Mouse (Mus musculus): ENCODE measurements around the gene Olfr1385.
"Not testable (repeated sequence)": the region's sequence is repeated elsewhere in the genome, so short reads cannot be mapped to it uniquely, and the experiment has no call there.

Olfr1385 gene

GRCm38 (mm10) chr11:49488770-49489169, at the start of gene Olfr1385:
Olfr1385 (plus strand) TSS chr11:49489070.
- DNase-seq, result not testable (repeated sequence)

DNA sequence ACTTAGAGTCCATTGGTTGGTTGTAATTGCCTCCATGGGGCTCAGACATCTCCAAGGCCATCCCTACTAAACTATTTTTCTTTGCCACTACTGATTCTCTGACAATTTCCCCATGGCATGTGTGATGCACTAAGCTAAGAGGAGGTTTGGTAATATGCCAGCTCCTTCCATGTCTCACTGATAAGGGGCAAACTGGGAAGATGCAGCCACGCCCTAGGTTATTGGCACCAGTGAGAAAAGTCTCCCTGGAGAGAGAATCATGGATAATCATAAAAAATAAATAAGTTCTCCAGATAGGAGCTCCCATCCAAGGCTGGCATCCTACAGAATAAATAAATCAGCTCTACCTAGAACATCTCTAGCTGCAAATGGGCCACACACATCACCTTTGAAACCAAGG, 33.8 kb upstream of the Olfr1385 start, which contains the start of gene Olfr1387:
Olfr1387 (plus strand) TSS at position 301 of the 400 bp plus-strand sequence.
- DNase-seq, result no peak

DNA sequence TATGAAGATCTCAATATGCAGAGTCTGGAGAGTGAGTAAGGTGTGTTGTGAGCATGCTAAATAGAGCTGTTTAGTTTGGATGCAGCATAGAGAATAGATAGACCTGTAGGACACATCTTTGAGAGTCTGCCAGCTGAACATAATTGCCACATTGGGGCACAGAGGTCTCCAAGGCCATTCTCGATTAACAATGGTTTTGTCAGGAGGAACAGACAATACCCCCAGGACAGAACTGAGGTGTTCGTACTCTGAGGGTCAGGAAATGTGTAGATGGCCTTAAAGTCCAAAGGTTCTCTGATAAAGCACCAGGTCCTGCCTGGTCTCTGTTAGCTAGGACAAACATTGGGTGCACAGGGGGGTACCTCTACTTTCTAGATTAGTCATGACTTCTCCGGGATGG, 24.1 kb upstream of the Olfr1385 start, which contains the start of gene Olfr1386:
Olfr1386 (plus strand) TSS at position 301 of the 400 bp plus-strand sequence.
- not testable (repeated sequence) for DNase-seq

DNA sequence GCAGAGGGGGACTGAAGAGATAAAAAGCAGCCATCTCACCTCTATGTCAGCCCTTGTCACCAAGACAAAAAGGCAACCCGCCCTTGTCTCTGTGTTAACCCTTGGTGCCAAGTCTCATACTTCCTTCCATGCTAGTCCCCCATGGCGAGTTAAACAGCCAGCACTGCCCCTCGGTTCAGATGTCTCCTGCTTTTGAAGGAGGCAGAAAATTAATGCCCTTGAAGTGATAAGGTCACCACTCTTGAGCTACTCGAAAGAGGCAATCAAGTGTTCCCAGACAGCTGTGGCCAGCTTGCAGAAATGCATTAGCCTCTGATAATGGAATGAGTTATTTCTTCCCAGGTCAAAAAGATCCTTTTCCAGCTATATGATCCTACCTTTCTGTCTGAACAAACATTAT, 2.9 kb upstream of the Olfr1385 start:
- no peak for DNase-seq

GRCm38 (mm10) chr11:49518086-49518485, 29.2 kb downstream of the Olfr1385 start:
- no peak for DNase-seq

- no peak for DNase-seq
Observed at GRCm38 (mm10) chr11:49519348-49519747, 30.5 kb downstream of the Olfr1385 start, which contains the start of gene Olfr1383. Olfr1383 (plus strand) TSS chr11:49519648.

DNA sequence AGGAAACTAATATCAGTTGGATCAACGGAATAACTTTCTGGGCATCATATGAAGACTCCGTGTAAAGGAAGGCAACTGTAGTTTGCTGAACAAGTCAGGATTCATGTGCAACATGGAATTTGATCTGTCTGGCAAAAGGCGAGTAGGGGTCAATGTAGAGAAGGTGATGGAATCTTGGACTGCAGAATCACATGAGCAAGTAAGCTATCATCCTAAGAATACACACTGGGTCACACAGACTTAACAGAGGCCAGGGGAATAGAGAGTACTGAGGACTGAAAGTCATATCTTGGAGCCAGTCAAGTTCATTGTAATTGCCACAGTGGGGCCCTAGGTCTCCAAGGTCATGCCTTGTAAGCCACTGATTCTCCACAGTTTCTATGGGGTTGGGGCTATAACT, 39.1 kb downstream of the Olfr1385 start, which contains the start of gene Olfr1382:
Olfr1382 (plus strand) TSS at position 301 of the 400 bp plus-strand sequence.
- DNase-seq, result no peak

DNA sequence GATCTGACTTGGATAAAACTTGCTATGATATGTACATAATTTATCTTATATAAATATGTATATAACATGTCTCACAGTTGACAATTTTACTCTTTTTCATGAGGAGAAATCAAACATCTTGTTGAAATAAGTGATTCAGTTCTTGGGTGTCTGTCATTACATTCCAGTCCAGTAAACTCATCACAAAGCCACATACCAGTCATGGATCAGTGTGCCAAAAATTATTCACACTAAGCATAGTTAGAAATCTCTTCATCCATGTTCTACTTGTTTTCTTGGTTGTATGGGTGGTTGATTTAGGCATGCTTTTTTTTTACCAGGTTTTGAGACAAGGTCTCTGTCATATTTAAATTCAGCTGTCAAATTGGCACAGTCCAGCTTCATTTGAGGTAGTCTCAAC, 43.9 kb downstream of the Olfr1385 start:
- DNase-seq, result no peak

DNA sequence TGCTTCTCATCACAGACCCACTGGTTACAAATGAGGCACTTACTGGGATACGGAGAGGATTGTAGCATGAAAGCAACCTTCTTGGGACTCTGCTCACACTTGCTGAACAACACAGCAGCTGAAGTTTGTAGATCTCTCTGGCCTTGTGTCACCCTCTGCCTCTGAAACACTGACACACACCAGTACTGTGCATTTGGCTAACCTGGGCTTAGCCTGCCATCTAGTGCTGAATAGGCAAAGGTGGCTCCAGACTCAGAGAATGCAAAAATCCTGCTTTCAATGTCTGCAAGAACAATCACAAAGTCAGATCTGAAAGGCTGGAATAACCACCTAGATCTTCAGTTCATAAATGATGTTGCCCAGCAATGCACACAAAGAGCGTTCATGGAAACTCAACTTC, 47.8 kb downstream of the Olfr1385 start:
- not testable (repeated sequence) for DNase-seq

GRCm38 (mm10) chr11:49543149-49543548, 54.3 kb downstream of the Olfr1385 start, which contains the start of gene Olfr1381:
Olfr1381 (plus strand) TSS chr11:49543449.
- DNase-seq, result not testable (repeated sequence)
